Mouse (Mus musculus) G1E (cell line): ENCODE measurements around the gene Tbc1d17. TPM values are rescaled to one million over a fixed set of nuclear protein-coding genes. Genes with fewer than 3 reads are reported as not detected.

Experiments
- ATAC-seq: 2 replicates; pipeline ENCODE4 v1.8.0; 2016; ENCODE audit warnings: mild to moderate bottlenecking; ENCODE audit not compliant: insufficient number of reproducible peaks, poor library complexity, low FRiP score, severe bottlenecking; ENCODE audit errors: extremely low read depth
- DNase-seq: peaks from one replicate; pipeline ENCODE4 v3.0.0; 2012; ENCODE audit warnings: low spot score
- H3K27me3 ChIP-seq: 2 replicates; pipeline ENCODE4 v1.6.1; 2012; ENCODE audit warnings: mild to moderate bottlenecking, low read length, inconsistent platforms; ENCODE audit not compliant: insufficient read depth
- H3K36me3 ChIP-seq: replicated peaks from 2 replicates; pipeline ENCODE3; 2012; ENCODE audit warnings: mild to moderate bottlenecking, inconsistent platforms
- H3K4me1 ChIP-seq: 2 replicates; pipeline ENCODE4 v1.6.1; 2012; ENCODE audit warnings: low read depth, low read length, inconsistent platforms, mixed read lengths; ENCODE audit not compliant: insufficient read depth
- H3K4me3 ChIP-seq: 2 replicates; pipeline ENCODE4 v1.5.1; 2012; ENCODE audit warnings: low read depth, mild to moderate bottlenecking, inconsistent platforms, low read length, moderate library complexity, mixed read lengths
- H3K9me3 ChIP-seq: replicated peaks from 2 replicates; pipeline ENCODE4 v1.6.1; 2012; ENCODE audit warnings: inconsistent platforms
- CTCF ChIP-seq: IDR thresholded peaks from 2 replicates; pipeline ENCODE4 v1.5.1; 2012; ENCODE audit warnings: low read depth, low read length, inconsistent platforms, mixed read lengths
- GATA1 ChIP-seq: IDR thresholded peaks from 2 replicates; pipeline ENCODE4 v1.6.1; 2012; ENCODE audit warnings: borderline replicate concordance, low read length, inconsistent platforms, mixed read lengths
- GATA2 ChIP-seq: IDR thresholded peaks from 2 replicates; pipeline ENCODE4 v1.6.1; 2012; ENCODE audit warnings: low read depth, low read length, inconsistent platforms, borderline replicate concordance
- POLR2AphosphoS5 ChIP-seq: IDR thresholded peaks from 2 replicates; pipeline ENCODE4 v1.6.1; 2012; ENCODE audit warnings: low read depth, low read length, inconsistent platforms; ENCODE audit not compliant: insufficient replicate concordance
- TAL1 ChIP-seq: conservative IDR thresholded peaks from 2 replicates; pipeline ENCODE4 v1.6.1; 2012; ENCODE audit warnings: low read depth, low read length, inconsistent platforms, mixed read lengths
- polyA plus RNA-seq: library from polyadenylated mRNA; stranded (reverse); fragments of >175 nt; gene quantifications from 2 replicates; pipeline ENCODE4 v1.2.3, GENCODE M21; 2012
- total RNA-seq, 2 experiments: library from RNA; stranded (forward) in 1 of 2; stranded (reverse) in 1 of 2; fragments of 200-1000 nt in 1 of 2; fragments of >200 nt in 1 of 2; fragmentation: Nextera tagmentation in 1 of 2; gene quantifications; 2 replicates each; pipeline ENCODE4 v1.2.3; 2014 to 2017

The Tbc1d17 gene
- total RNA-seq (2014; fragmentation: Nextera tagmentation) (32.3 and 33.5 TPM in 2 replicates), total RNA-seq (2017) (25.7 and 33.5 TPM in 2 replicates), polyA plus RNA-seq (65.4 and 75.7 TPM in 2 replicates)

- ATAC-seq, result peak; percentile 75
- Histone ChIP-seq H3K36me3 (peaks cover 77% of the 10 kb centered on the region), H3K27me3 (no peaks in the 10 kb centered on the region), H3K4me3 (peak within 1 kb of the TSS; percentile 95), H3K9me3 (peaks cover 2% of the 10 kb centered on the region), H3K4me1 (peaks cover 60% of the 10 kb centered on the region)
- DNase-seq, result peak; percentile 70
- 0 out of 2 replicates have a peak, but pooled peaks have one; percentile 17 for TF ChIP-seq POLR2AphosphoS5
- TF ChIP-seq TAL1, result no peak
Observed at GRCm38 (mm10) chr7:44848561-44849415, at the start of gene Tbc1d17, which contains the start of gene Akt1s1. TSS of gene Tbc1d17 (minus strand) at chr7:44849079. TSS of gene Akt1s1 (plus strand) at chr7:44848991.

- TF ChIP-seq POLR2AphosphoS5, result no peak
- no peak for TF ChIP-seq TAL1
- no peak for TF ChIP-seq GATA2
- TF ChIP-seq GATA1, result no peak
- TF ChIP-seq CTCF, result no peak
- DNase-seq (peak; percentile 24), ATAC-seq (no peak)
- peak overlapping the region; percentile 59; the same call in 1 of the 2 replicates for H3K4me3 ChIP-seq
- H3K27me3 ChIP-seq, result no peaks in the 10 kb centered on the region
- H3K36me3 ChIP-seq, result peaks cover 67% of the 10 kb centered on the region
- peaks cover 72% of the 10 kb centered on the region for H3K4me1 ChIP-seq
- H3K9me3 ChIP-seq, result no peaks in the 10 kb centered on the region
Observed at GRCm38 (mm10) chr7:44898607-44899006, 49.7 kb upstream of the Tbc1d17 start.

GRCm38 (mm10) chr7:44896499-44896898, 47.6 kb upstream of the Tbc1d17 start:
- DNase-seq (peak; percentile 22), ATAC-seq (no peak)
- no peak for TF ChIP-seq CTCF
- no peak for TF ChIP-seq GATA2
- TF ChIP-seq GATA1, result no peak
- TF ChIP-seq POLR2AphosphoS5, result no peak
- TF ChIP-seq TAL1, result no peak
- Histone ChIP-seq H3K36me3 (peaks cover 48% of the 10 kb centered on the region), H3K27me3 (no peaks in the 10 kb centered on the region), H3K4me1 (peaks cover 77% of the 10 kb centered on the region), H3K9me3 (no peaks in the 10 kb centered on the region), H3K4me3 (peak overlapping the region; percentile 76)

GRCm38 (mm10) chr7:44895593-44896434, 46.9 kb upstream of the Tbc1d17 start, which contains the start of gene Fuz:
TSS of gene Fuz (plus strand) at chr7:44896079.
- peak; percentile 81 for DNase-seq
- TF ChIP-seq TAL1, result no peak
- TF ChIP-seq POLR2AphosphoS5, result no peak
- no peak for TF ChIP-seq CTCF
- no peak for TF ChIP-seq GATA2
- no peak for TF ChIP-seq GATA1
- peaks cover 78% of the 10 kb centered on the region for H3K4me1 ChIP-seq
- ATAC-seq, result peak; percentile 51
- no peaks in the 10 kb centered on the region for H3K9me3 ChIP-seq
- H3K4me3 ChIP-seq, result peak within 1 kb of the TSS; percentile 76
- peaks cover 45% of the 10 kb centered on the region for H3K36me3 ChIP-seq
- H3K27me3 ChIP-seq, result no peaks in the 10 kb centered on the region

- ATAC-seq (no peak), DNase-seq (no peak)
- Histone ChIP-seq H3K4me1 (peaks cover 79% of the 10 kb centered on the region), H3K9me3 (no peaks in the 10 kb centered on the region), H3K36me3 (peaks cover 45% of the 10 kb centered on the region), H3K4me3 (peak overlapping the region; percentile 76; the same call in 1 of the 2 replicates), H3K27me3 (no peaks in the 10 kb centered on the region)
- TF ChIP-seq CTCF, result no peak
- no peak for TF ChIP-seq POLR2AphosphoS5
Observed at GRCm38 (mm10) chr7:44895206-44895592, 46.3 kb upstream of the Tbc1d17 start.

GRCm38 (mm10) chr7:44894175-44894574, 45.3 kb upstream of the Tbc1d17 start:
- ATAC-seq, result no peak
- no peak for TF ChIP-seq POLR2AphosphoS5
- no peak for TF ChIP-seq TAL1
- no peak for TF ChIP-seq GATA1
- no peak for TF ChIP-seq GATA2
- TF ChIP-seq CTCF, result no peak
- Histone ChIP-seq H3K9me3 (no peaks in the 10 kb centered on the region), H3K36me3 (peaks cover 43% of the 10 kb centered on the region), H3K27me3 (no peaks in the 10 kb centered on the region), H3K4me1 (peaks cover 74% of the 10 kb centered on the region), H3K4me3 (no peak overlapping the region)
- no peak for DNase-seq
